Mouse (Mus musculus) fibroblast of lung, adult 2 months (primary cell): ENCODE measurements around the gene Avpr1b.
"Not testable (repeated sequence)": the region's sequence is repeated elsewhere in the genome, so short reads cannot be mapped to it uniquely, and the experiment has no call there.

Experiments used
- DNase-seq: peaks from one replicate; pipeline ENCODE4 v3.0.0-alpha.2; 2011; ENCODE audit warnings: low read depth

The Avpr1b gene

GRCm38 (mm10) chr1:131598905-131599304 lies at the start of gene Avpr1b:
Avpr1b (plus strand) TSS chr1:131599239.
- no peak for DNase-seq

- DNase-seq = no peak
Observed at GRCm38 (mm10) chr1:131551956-131552355, 47.1 kb upstream of the Avpr1b start.

- no peak for DNase-seq
Observed at GRCm38 (mm10) chr1:131553428-131553827, 45.6 kb upstream of the Avpr1b start.

- peak; percentile 73 for DNase-seq
Observed at GRCm38 (mm10) chr1:131555042-131555812, 43.8 kb upstream of the Avpr1b start.

- DNase-seq = no peak
Observed at GRCm38 (mm10) chr1:131560500-131560899, 38.5 kb upstream of the Avpr1b start.

- no peak for DNase-seq
Observed at GRCm38 (mm10) chr1:131562081-131562480, 37.0 kb upstream of the Avpr1b start.

- DNase-seq = not testable (repeated sequence)
Observed at GRCm38 (mm10) chr1:131566056-131566455, 33.0 kb upstream of the Avpr1b start.

- no peak for DNase-seq
Observed at GRCm38 (mm10) chr1:131569721-131570120, 29.3 kb upstream of the Avpr1b start.

GRCm38 (mm10) chr1:131570391-131570790 lies 28.6 kb upstream of the Avpr1b start:
- DNase-seq = no peak

- DNase-seq = no peak
Observed at GRCm38 (mm10) chr1:131573721-131574120, 25.3 kb upstream of the Avpr1b start.

GRCm38 (mm10) chr1:131578943-131579680 lies 19.9 kb upstream of the Avpr1b start:
- no peak for DNase-seq

GRCm38 (mm10) chr1:131580389-131580788 lies 18.6 kb upstream of the Avpr1b start:
- DNase-seq = no peak

- DNase-seq = no peak
Observed at GRCm38 (mm10) chr1:131583598-131583997, 15.4 kb upstream of the Avpr1b start.

- no peak for DNase-seq
Observed at GRCm38 (mm10) chr1:131586836-131587235, 12.2 kb upstream of the Avpr1b start.

- no peak for DNase-seq
Observed at GRCm38 (mm10) chr1:131600314-131600713, 1.3 kb downstream of the Avpr1b start.

GRCm38 (mm10) chr1:131606719-131607118 lies 7.7 kb downstream of the Avpr1b start:
- no peak for DNase-seq

GRCm38 (mm10) chr1:131612556-131613155 lies 13.6 kb downstream of the Avpr1b start:
- DNase-seq = no peak

GRCm38 (mm10) chr1:131613361-131614133 lies 14.5 kb downstream of the Avpr1b start:
- DNase-seq = peak; percentile 36

- DNase-seq = no peak
Observed at GRCm38 (mm10) chr1:131614641-131615040, 15.6 kb downstream of the Avpr1b start.

- no peak for DNase-seq
Observed at GRCm38 (mm10) chr1:131616131-131616530, 17.1 kb downstream of the Avpr1b start.

GRCm38 (mm10) chr1:131616546-131617220 lies 17.6 kb downstream of the Avpr1b start:
- no peak for DNase-seq

GRCm38 (mm10) chr1:131618576-131618975 lies 19.5 kb downstream of the Avpr1b start:
- no peak for DNase-seq
